Mouse (Mus musculus) stomach, postnatal 0 days (tissue): Measurements from ENCODE around the gene Mcl1.

Experiments
- CTCF ChIP-seq: IDR thresholded peaks from 2 replicates; pipeline ENCODE4 v1.5.1; 2016; ENCODE audit warnings: antibody characterized with exemption, low read depth, mild to moderate bottlenecking, moderate library complexity
- EP300 ChIP-seq: optimal IDR thresholded peaks from 2 replicates; pipeline ENCODE3; 2016; ENCODE audit warnings: antibody characterized with exemption

- TF ChIP-seq CTCF (peak; percentile 19; the same call in 1 of the 2 replicates), EP300 (no peak)
Observed at GRCm38 (mm10) chr3:95672861-95673706, 14.5 kb downstream of the Mcl1 start.
